Mouse (Mus musculus) small intestine, adult 2 months (tissue): Measurements from ENCODE around the gene Pard3.

Experiments used
- CTCF ChIP-seq: fragments of 200-500 bp; IDR thresholded peaks from 2 replicates; pipeline ENCODE4 v1.5.1; 2012; ENCODE audit warnings: low read depth, mild to moderate bottlenecking, control low read depth, inconsistent platforms, low read length, moderate library complexity, mixed read lengths; ENCODE audit not compliant: insufficient replicate concordance, insufficient read length; ENCODE audit errors: extremely low read depth
- POLR2A ChIP-seq: fragments of 200-500 bp; IDR thresholded peaks from 2 replicates; pipeline ENCODE4 v1.6.1; 2012; ENCODE audit warnings: low read depth, mild to moderate bottlenecking, control low read depth, inconsistent platforms, low read length, moderate library complexity

- TF ChIP-seq CTCF: no peak
- TF ChIP-seq POLR2A: no peak
Measured at GRCm38 (mm10) chr8:127555795-127556194, 492.1 kb downstream of the Pard3 start.
